In the genomic region with DNA sequence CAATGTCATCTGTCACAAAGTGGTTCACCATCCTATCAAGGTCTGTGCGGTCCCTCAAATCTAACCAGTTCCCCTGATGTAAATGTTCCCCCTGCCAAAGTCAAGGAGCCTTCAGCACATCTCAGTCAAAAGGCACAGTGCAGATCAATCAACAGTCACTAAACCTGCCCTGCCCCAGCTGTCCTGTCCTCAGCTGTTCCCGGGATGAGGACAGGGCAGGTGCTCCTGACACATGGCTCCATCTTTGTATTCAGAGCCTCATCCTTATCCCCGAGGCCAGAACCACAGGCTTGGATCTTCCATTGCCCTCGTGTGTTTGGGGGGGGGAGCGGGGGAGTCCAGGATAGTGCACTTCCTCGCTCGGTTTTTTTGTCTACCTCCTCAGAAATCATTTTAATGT, we compare ENCODE assay signal across 21 mouse cellular contexts. TPM values are rescaled to one million over a fixed set of nuclear protein-coding genes. Genes with fewer than 3 reads are reported as not detected.
"Had no signal": no experiment of that assay in that cellular context is flagged by ENCODE, and none has a peak within 500 bp of the region (broad histone marks: within the 10 kb centered on the region; RNA-seq: fewer than 3 reads in every experiment).

No protein-coding gene starts in this region.

- H3K4me2 ChIP-seq: neural tube, embryonic 15.5 days; stomach, embryonic 15.5 days had no signal

- H3K9me3 ChIP-seq: neural tube, embryonic 15.5 days; stomach, embryonic 15.5 days had no signal

- DNase-seq: retina, postnatal 1 day; right cerebral cortex, adult 18-20 months; right cerebral cortex, postnatal 14 days; right cerebral cortex, postnatal 25 days; right cerebral cortex, postnatal 4 days; spleen, adult 18-20 months; thymus, adult 18-20 months; thymus, adult 2 months; thymus, postnatal 14 days; thymus, postnatal 25 days; thymus, postnatal 36 days; thymus, postnatal 4 days had no signal

- H3K27me3 ChIP-seq: neural tube, embryonic 15.5 days; stomach, embryonic 15.5 days had no signal

- H3K4me3 ChIP-seq: neural tube, embryonic 15.5 days; stomach, embryonic 15.5 days had no signal

- H3K36me3 ChIP-seq: neural tube, embryonic 15.5 days; stomach, embryonic 15.5 days had no signal

- H3K27ac ChIP-seq: neural tube, embryonic 15.5 days; stomach, embryonic 15.5 days; stomach, postnatal 0 days had no signal

- H3K9ac ChIP-seq: neural tube, embryonic 15.5 days; stomach, embryonic 15.5 days had no signal

RNA-seq across cellular contexts. Expression of a gene that starts 3.4 kb away (rescaled TPM):
- total RNA-seq: neutrophil, adult 5-6 weeks had no signal
- polyA plus RNA-seq: small intestine, adult 2 months; spleen, adult 2 months; stomach, embryonic 14.5 days; stomach, embryonic 15.5 days; stomach, embryonic 16.5 days; stomach, postnatal 0 days; thymus, adult 2 months; urinary bladder, adult 2 months had no signal

RNA-seq across cellular contexts. Expression of a gene that starts 47.2 kb away (rescaled TPM):
- total RNA-seq: neutrophil, adult 5-6 weeks had no signal
